Mouse (Mus musculus) hindbrain, embryonic 14.5 days (tissue): ENCODE measurements around the gene C1qa. TPM values are rescaled to one million over a fixed set of nuclear protein-coding genes. Genes with fewer than 3 reads are reported as not detected.

Source experiments
- ATAC-seq: fragments of 200-750 bp; cut with Nextera tagmentation; 2 replicates; pipeline ENCODE4 v1.8.0; 2017; ENCODE audit warnings: moderate number of reproducible peaks, mild to moderate bottlenecking, moderate TSS enrichment, moderate library complexity; ENCODE audit not compliant: low FRiP score
- DNase-seq: peaks from one replicate; pipeline ENCODE4 v3.0.0-alpha.2; 2015; ENCODE audit warnings: low spot score
- H3K27ac ChIP-seq: fragments of 300-500 bp; sonication (generic); 2 replicates; pipeline ENCODE4 v1.5.1; 2014; ENCODE audit warnings: mild to moderate bottlenecking, moderate library complexity
- H3K27me3 ChIP-seq: fragments of 300-500 bp; sonication (generic); 2 replicates; pipeline ENCODE4 v1.6.1; 2014; ENCODE audit warnings: mild to moderate bottlenecking, low read length, mixed read lengths; ENCODE audit not compliant: control insufficient read depth, insufficient read depth
- H3K36me3 ChIP-seq: fragments of 300-500 bp; sonication (generic); replicated peaks from 2 replicates; pipeline ENCODE4 v1.6.1; 2014; ENCODE audit not compliant: control insufficient read depth, insufficient read depth
- H3K4me1 ChIP-seq: fragments of 300-500 bp; sonication (generic); replicated peaks from 2 replicates; pipeline ENCODE4 v1.6.1; 2014; ENCODE audit warnings: antibody characterized with exemption, low read length, mixed read lengths; ENCODE audit not compliant: control insufficient read depth, insufficient read depth
- H3K4me2 ChIP-seq: fragments of 300-500 bp; sonication (generic); replicated peaks from 2 replicates; pipeline ENCODE4 v1.6.1; 2014; ENCODE audit warnings: mild to moderate bottlenecking, moderate library complexity
- H3K4me3 ChIP-seq: fragments of 300-500 bp; sonication (generic); replicated peaks from 2 replicates; pipeline ENCODE4 v1.5.1; 2014; ENCODE audit warnings: mild to moderate bottlenecking, low read length
- H3K9ac ChIP-seq: fragments of 300-500 bp; sonication (generic); 2 replicates; pipeline ENCODE4 v1.6.1; 2014
- H3K9me3 ChIP-seq: fragments of 300-500 bp; sonication (generic); 2 replicates; pipeline ENCODE4 v1.6.1; 2016; ENCODE audit warnings: low read length; ENCODE audit not compliant: control insufficient read depth
- WGBS: fragments of 180-500 bp; shearing (Covaris S2); extraction: QIAGEN DNeasy Blood & Tissue Kit; methylation state at CpG from one replicate; pipeline ENCODE4 v1.1.7; 2014; 5-methylcytosine and 5-hydroxymethylcytosine counted together
- polyA plus RNA-seq: library from polyadenylated mRNA; unstranded; fragments of >200 nt; fragmentation: Nextera tagmentation; extraction: Ambion mirVana; gene quantifications from 2 replicates; pipeline ENCODE4 v1.2.1, GENCODE M21; 2014

C1qa gene
- polyA plus RNA-seq, 1 experiment from 2014 or later: 33.4 TPM

DNA sequence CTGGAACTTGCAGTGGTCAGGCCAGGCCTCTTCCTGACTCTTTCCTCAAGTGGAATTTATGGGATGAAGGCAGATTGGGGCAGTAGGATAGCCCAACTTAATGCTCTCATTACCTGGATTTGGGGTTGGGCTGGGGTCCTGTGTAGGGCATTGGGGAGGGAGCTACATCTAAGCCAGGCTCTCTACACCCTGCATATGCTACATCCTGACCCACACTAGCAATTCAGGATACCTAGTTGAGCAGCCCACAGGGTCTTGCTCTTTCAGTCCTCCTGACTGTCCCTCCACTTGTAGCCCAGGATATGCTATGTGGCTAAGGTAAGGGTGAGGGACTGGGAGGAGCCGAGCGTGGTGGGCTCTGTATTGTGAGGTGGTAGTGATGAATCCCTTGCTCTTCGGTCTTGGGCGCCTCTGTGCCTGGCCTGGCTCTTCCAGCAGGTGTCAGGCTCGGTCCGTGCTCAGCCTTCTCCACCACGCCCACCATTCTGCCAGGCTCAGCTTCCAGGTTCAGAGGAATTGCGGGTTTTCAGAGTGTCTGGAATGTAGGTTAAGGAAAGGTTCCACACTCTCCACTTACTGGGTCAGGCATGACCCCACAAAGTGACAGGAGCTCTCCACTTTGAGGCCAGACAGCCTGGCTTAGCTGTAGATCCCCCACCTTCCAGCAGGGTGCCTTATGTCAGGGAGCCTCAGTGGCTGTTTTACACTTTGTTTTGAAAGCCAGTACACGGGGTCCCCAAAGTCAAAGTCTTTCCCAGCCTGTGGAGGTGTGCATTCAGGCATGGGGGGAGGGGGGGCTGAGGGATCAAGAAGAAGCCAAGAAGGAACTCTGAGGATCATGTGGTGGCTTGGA is 4.7 kb downstream of the C1qa start:
- H3K4me1 ChIP-seq: 0 out of 2 replicates have a peak, but pooled peaks cover 2% of the 10 kb centered on the region
- ATAC-seq (peak; percentile 78; the same call in 1 of the 2 replicates), DNase-seq (peak; percentile 82)
- H3K4me2 ChIP-seq: no peak overlapping the region
- 5% methylated on average over 9 of the region's 9 CpGs for WGBS
- H3K27me3 ChIP-seq: peaks cover 29% of the 10 kb centered on the region
- no peak overlapping the region for H3K9ac ChIP-seq
- H3K9me3 ChIP-seq: no peaks in the 10 kb centered on the region
- no peak overlapping the region for H3K4me3 ChIP-seq
- no peak overlapping the region for H3K27ac ChIP-seq
- no peaks in the 10 kb centered on the region for H3K36me3 ChIP-seq

GRCm38 (mm10) chr4:136892811-136893210 is 5.8 kb downstream of the C1qa start, which contains the start of gene C1qc:
C1qc (minus strand) TSS chr4:136893065.
- Histone ChIP-seq H3K27ac (no peak within 1 kb of the TSS), H3K36me3 (no peaks in the 10 kb centered on the region), H3K27me3 (peaks cover 29% of the 10 kb centered on the region), H3K4me2 (no peak within 1 kb of the TSS), H3K4me3 (no peak within 1 kb of the TSS), H3K4me1 (0 out of 2 replicates have a peak, but pooled peaks cover 2% of the 10 kb centered on the region), H3K9me3 (no peaks in the 10 kb centered on the region), H3K9ac (no peak within 1 kb of the TSS)
- 71% methylated on average over 5 of the region's 5 CpGs for WGBS
- no peak for ATAC-seq
- no peak for DNase-seq

- Histone ChIP-seq H3K4me2 (no peak overlapping the region), H3K4me3 (no peak overlapping the region), H3K27ac (no peak overlapping the region), H3K9ac (no peak overlapping the region), H3K36me3 (no peaks in the 10 kb centered on the region), H3K4me1 (0 out of 2 replicates have a peak, but pooled peaks cover 2% of the 10 kb centered on the region), H3K27me3 (peaks cover 25% of the 10 kb centered on the region), H3K9me3 (no peaks in the 10 kb centered on the region)
- DNase-seq: no peak
- no peak for ATAC-seq
- WGBS: 64% methylated on average over 7 of the region's 7 CpGs
These were observed 6.2 kb downstream of the C1qa start for GRCm38 (mm10) chr4:136892371-136892770.

DNA sequence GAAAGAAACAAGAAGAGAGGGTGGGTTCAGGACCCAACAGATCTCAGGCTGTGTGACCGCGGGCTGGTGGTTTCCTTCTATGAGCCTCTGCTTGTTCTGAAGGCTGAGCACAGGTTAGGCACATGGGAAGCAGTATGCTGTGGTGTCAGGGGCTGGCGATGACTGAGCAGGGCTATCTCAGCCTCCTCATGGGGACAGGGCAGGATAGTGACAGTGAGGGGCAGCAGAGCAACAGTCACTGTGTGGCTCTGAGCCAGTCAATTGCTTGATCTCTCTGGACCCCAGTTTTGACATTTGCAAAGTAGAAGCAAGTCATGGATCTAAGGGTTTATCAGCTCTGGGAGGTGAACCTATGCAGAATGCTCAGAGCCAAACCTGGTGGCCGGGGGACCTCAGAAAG is 7.5 kb downstream of the C1qa start:
- WGBS: 86% methylated on average over 4 of the region's 4 CpGs
- no peak for ATAC-seq
- no peak overlapping the region for H3K9ac ChIP-seq
- DNase-seq: no peak
- peaks cover 13% of the 10 kb centered on the region for H3K27me3 ChIP-seq
- peaks cover 7% of the 10 kb centered on the region for H3K4me1 ChIP-seq
- no peak overlapping the region for H3K4me2 ChIP-seq
- no peak overlapping the region for H3K27ac ChIP-seq
- H3K4me3 ChIP-seq: no peak overlapping the region
- H3K9me3 ChIP-seq: no peaks in the 10 kb centered on the region
- H3K36me3 ChIP-seq: no peaks in the 10 kb centered on the region

- no peaks in the 10 kb centered on the region for H3K36me3 ChIP-seq
- no peak overlapping the region for H3K9ac ChIP-seq
- no peak overlapping the region for H3K27ac ChIP-seq
- WGBS: 87% methylated on average over 15 of the region's 15 CpGs
- no peak overlapping the region for H3K4me2 ChIP-seq
- DNase-seq (no peak), ATAC-seq (no peak)
- H3K4me1 ChIP-seq: peaks cover 10% of the 10 kb centered on the region
- no peak overlapping the region for H3K4me3 ChIP-seq
- H3K27me3 ChIP-seq: peaks cover 2% of the 10 kb centered on the region
- no peaks in the 10 kb centered on the region for H3K9me3 ChIP-seq
These were observed 8.6 kb downstream of the C1qa start for GRCm38 (mm10) chr4:136889981-136890380.

GRCm38 (mm10) chr4:136887714-136888113 is 10.9 kb downstream of the C1qa start:
- Histone ChIP-seq H3K4me1 (peaks cover 10% of the 10 kb centered on the region), H3K9ac (no peak overlapping the region), H3K4me2 (no peak overlapping the region), H3K4me3 (no peak overlapping the region), H3K9me3 (no peaks in the 10 kb centered on the region), H3K27me3 (no peaks in the 10 kb centered on the region; the same call in 1 of the 2 replicates), H3K27ac (no peak overlapping the region), H3K36me3 (no peaks in the 10 kb centered on the region)
- DNase-seq (no peak), ATAC-seq (no peak)
- WGBS: 65% methylated on average over 5 of the region's 5 CpGs

- peaks cover 10% of the 10 kb centered on the region for H3K4me1 ChIP-seq
- H3K27me3 ChIP-seq: no peaks in the 10 kb centered on the region
- H3K36me3 ChIP-seq: no peaks in the 10 kb centered on the region
- H3K4me3 ChIP-seq: no peak within 1 kb of the TSS
- ATAC-seq (no peak), DNase-seq (no peak)
- no peak within 1 kb of the TSS for H3K9ac ChIP-seq
- H3K27ac ChIP-seq: no peak within 1 kb of the TSS
- 77% methylated on average over 7 of the region's 7 CpGs for WGBS
- H3K4me2 ChIP-seq: no peak within 1 kb of the TSS
- no peaks in the 10 kb centered on the region for H3K9me3 ChIP-seq
These were observed 12.5 kb downstream of the C1qa start, which contains the start of gene C1qb for GRCm38 (mm10) chr4:136886101-136886500. C1qb (minus strand) TSS chr4:136886187.

GRCm38 (mm10) chr4:136878601-136879000 is 20.0 kb downstream of the C1qa start:
- H3K9me3 ChIP-seq: no peaks in the 10 kb centered on the region
- no peak overlapping the region for H3K9ac ChIP-seq
- H3K4me3 ChIP-seq: no peak overlapping the region
- no peaks in the 10 kb centered on the region for H3K36me3 ChIP-seq
- DNase-seq (peak; percentile 53), ATAC-seq (no peak)
- H3K4me1 ChIP-seq: no peaks in the 10 kb centered on the region
- no peak overlapping the region for H3K4me2 ChIP-seq
- WGBS: 25% methylated on average over 5 of the region's 5 CpGs
- no peaks in the 10 kb centered on the region for H3K27me3 ChIP-seq
- no peak overlapping the region for H3K27ac ChIP-seq

DNA sequence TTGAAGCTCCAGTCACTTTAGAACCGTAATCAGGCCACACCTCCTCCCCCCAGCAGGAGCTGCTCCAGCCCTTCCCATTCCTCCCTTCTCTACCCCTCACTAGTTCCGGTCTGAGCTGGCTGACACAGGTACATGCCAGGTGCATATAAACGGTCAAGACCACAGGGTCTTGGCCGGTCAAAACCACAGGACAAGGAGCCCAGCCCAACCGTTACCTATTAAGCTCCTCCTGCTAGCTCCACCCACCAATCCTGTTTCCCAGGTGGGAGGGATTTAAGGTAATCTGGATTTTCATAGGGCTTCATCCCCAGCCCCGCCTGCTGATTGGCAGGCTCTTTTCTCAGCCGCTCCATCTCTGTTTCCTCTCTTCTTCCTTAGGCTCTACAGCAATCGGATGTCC is 20.4 kb downstream of the C1qa start:
- Histone ChIP-seq H3K4me2 (no peak overlapping the region), H3K27me3 (no peaks in the 10 kb centered on the region), H3K27ac (no peak overlapping the region), H3K36me3 (no peaks in the 10 kb centered on the region), H3K9me3 (no peaks in the 10 kb centered on the region), H3K4me1 (no peaks in the 10 kb centered on the region), H3K4me3 (no peak overlapping the region), H3K9ac (no peak overlapping the region)
- no peak for DNase-seq
- WGBS: 51% methylated on average over 8 of the region's 8 CpGs
- ATAC-seq: no peak
